Mouse (Mus musculus) ovary, postnatal 14 days (tissue): Measurements from ENCODE around the gene Rps6kb1.
A peak's percentile ranks its signal among the peaks of the same experiment; 100 is the strongest.

ENCODE experiments used
- DNase-seq: peaks from one replicate; pipeline ENCODE4 v3.0.0; 2022; ENCODE audit warnings: low spot score

Gene Rps6kb1

GRCm38 (mm10) chr11:86544639-86545299 is at the start of gene Rps6kb1, which contains the start of gene Tubd1:
Gene Rps6kb1 (minus strand): TSS chr11:86544805.
Gene Tubd1 (plus strand): TSS chr11:86544991.
- DNase-seq = peak; percentile 98

GRCm38 (mm10) chr11:86593443-86593842 is 48.8 kb upstream of the Rps6kb1 start:
- no peak for DNase-seq

GRCm38 (mm10) chr11:86592993-86593392 is 48.4 kb upstream of the Rps6kb1 start:
- no peak for DNase-seq

GRCm38 (mm10) chr11:86591931-86592616 is 47.5 kb upstream of the Rps6kb1 start:
- no peak for DNase-seq

- no peak for DNase-seq
Measured at GRCm38 (mm10) chr11:86591301-86591845, 46.8 kb upstream of the Rps6kb1 start.

- no peak for DNase-seq
Measured at GRCm38 (mm10) chr11:86590579-86590978, 46.0 kb upstream of the Rps6kb1 start.

- no peak for DNase-seq
Measured at GRCm38 (mm10) chr11:86590066-86590465, 45.5 kb upstream of the Rps6kb1 start.

GRCm38 (mm10) chr11:86588583-86589298 is 44.1 kb upstream of the Rps6kb1 start:
- DNase-seq = no peak

- DNase-seq = no peak
Measured at GRCm38 (mm10) chr11:86587830-86588229, 43.2 kb upstream of the Rps6kb1 start.

GRCm38 (mm10) chr11:86586868-86587792 is 42.5 kb upstream of the Rps6kb1 start:
- DNase-seq = no peak

GRCm38 (mm10) chr11:86586177-86586867 is 41.7 kb upstream of the Rps6kb1 start:
- no peak for DNase-seq

GRCm38 (mm10) chr11:86585598-86585984 is 41.0 kb upstream of the Rps6kb1 start:
- DNase-seq = no peak

- no peak for DNase-seq
Measured at GRCm38 (mm10) chr11:86584898-86585597, 40.4 kb upstream of the Rps6kb1 start.

- DNase-seq = no peak
Measured at GRCm38 (mm10) chr11:86583990-86584897, 39.6 kb upstream of the Rps6kb1 start.

GRCm38 (mm10) chr11:86583313-86583825 is 38.8 kb upstream of the Rps6kb1 start:
- no peak for DNase-seq

- no peak for DNase-seq
Measured at GRCm38 (mm10) chr11:86582543-86583260, 38.1 kb upstream of the Rps6kb1 start.

- DNase-seq = no peak
Measured at GRCm38 (mm10) chr11:86581943-86582542, 37.4 kb upstream of the Rps6kb1 start.

GRCm38 (mm10) chr11:86581250-86581753 is 36.7 kb upstream of the Rps6kb1 start:
- DNase-seq = no peak
